Mouse (Mus musculus): ENCODE data around the gene Rnft2.

The Rnft2 gene

GRCm38 (mm10) chr5:118253551-118253950 is 8.6 kb upstream of the Rnft2 start:
- no peak for DNase-seq (ENCODE audit: inconsistent age in 2 of 2, low spot score in 1 of 2)

- no peak for DNase-seq (ENCODE audit: inconsistent age in 2 of 2, low spot score in 1 of 2)
Measured at GRCm38 (mm10) chr5:118250987-118251386, 6.1 kb upstream of the Rnft2 start.

GRCm38 (mm10) chr5:118247378-118247777 is 2.5 kb upstream of the Rnft2 start:
- no peak for DNase-seq (ENCODE audit: inconsistent age in 2 of 2, low spot score in 1 of 2)

- DNase-seq (ENCODE audit: inconsistent age in 2 of 2, low spot score in 1 of 2): peak in 1 of 2 experiments; percentile 14
Measured at GRCm38 (mm10) chr5:118245606-118246308, 841 bp upstream of the Rnft2 start.

- no peak for DNase-seq (ENCODE audit: inconsistent age in 2 of 2, low spot score in 1 of 2)
Measured at GRCm38 (mm10) chr5:118239671-118240070, 5.2 kb downstream of the Rnft2 start.

- DNase-seq (ENCODE audit: inconsistent age in 2 of 2, low spot score in 1 of 2): peak in 1 of 2 experiments; percentile 58
Measured at GRCm38 (mm10) chr5:118236891-118237290, 8.0 kb downstream of the Rnft2 start.

GRCm38 (mm10) chr5:118230071-118230611 is 14.8 kb downstream of the Rnft2 start:
- DNase-seq (ENCODE audit: inconsistent age in 2 of 2, low spot score in 1 of 2): no peak

- DNase-seq (ENCODE audit: inconsistent age in 2 of 2, low spot score in 1 of 2): no peak
Measured at GRCm38 (mm10) chr5:118223142-118223757, 21.7 kb downstream of the Rnft2 start.

- DNase-seq (ENCODE audit: inconsistent age in 2 of 2, low spot score in 1 of 2): no peak
Measured at GRCm38 (mm10) chr5:118217410-118217809, 27.5 kb downstream of the Rnft2 start.

- peak; percentile 90 to 93 for DNase-seq (ENCODE audit: inconsistent age in 2 of 2, low spot score in 1 of 2)
Measured at GRCm38 (mm10) chr5:118214418-118215154, 30.3 kb downstream of the Rnft2 start.

GRCm38 (mm10) chr5:118214012-118214411 is 30.9 kb downstream of the Rnft2 start:
- DNase-seq (ENCODE audit: inconsistent age in 2 of 2, low spot score in 1 of 2): no peak

- no peak for DNase-seq (ENCODE audit: inconsistent age in 2 of 2, low spot score in 1 of 2)
Measured at GRCm38 (mm10) chr5:118205852-118206251, 39.1 kb downstream of the Rnft2 start.

GRCm38 (mm10) chr5:118204675-118205440 is 40.1 kb downstream of the Rnft2 start:
- DNase-seq (ENCODE audit: inconsistent age in 2 of 2, low spot score in 1 of 2): no peak

GRCm38 (mm10) chr5:118199670-118200069 is 45.2 kb downstream of the Rnft2 start:
- no peak for DNase-seq (ENCODE audit: inconsistent age in 2 of 2, low spot score in 1 of 2)

GRCm38 (mm10) chr5:118197421-118197820 is 47.5 kb downstream of the Rnft2 start:
- no peak for DNase-seq (ENCODE audit: inconsistent age in 2 of 2, low spot score in 1 of 2)

GRCm38 (mm10) chr5:118192221-118192620 is 52.7 kb downstream of the Rnft2 start:
- no peak for DNase-seq (ENCODE audit: inconsistent age in 2 of 2, low spot score in 1 of 2)

GRCm38 (mm10) chr5:118190491-118190890 is 54.4 kb downstream of the Rnft2 start:
- no peak for DNase-seq (ENCODE audit: inconsistent age in 2 of 2, low spot score in 1 of 2)

- DNase-seq (ENCODE audit: inconsistent age in 2 of 2, low spot score in 1 of 2): no peak
Measured at GRCm38 (mm10) chr5:118188356-118188755, 56.6 kb downstream of the Rnft2 start.

GRCm38 (mm10) chr5:118186903-118187633 is 57.8 kb downstream of the Rnft2 start:
- DNase-seq (ENCODE audit: inconsistent age in 2 of 2, low spot score in 1 of 2): no peak

- DNase-seq (ENCODE audit: inconsistent age in 2 of 2, low spot score in 1 of 2): no peak
Measured at GRCm38 (mm10) chr5:118177640-118178039, 67.3 kb downstream of the Rnft2 start.

Data from adrenal gland, adult (tissue).